Mouse (Mus musculus): Measurements from ENCODE around the gene 3830417A13Rik. TPM values are rescaled to one million over a fixed set of nuclear protein-coding genes. Genes with fewer than 3 reads are reported as not detected.

Gene 3830417A13Rik
- total RNA-seq (2021): not detected
- long read RNA-seq, experiment 1: 0 reads
- long read RNA-seq, experiment 2: 0 reads

DNA sequence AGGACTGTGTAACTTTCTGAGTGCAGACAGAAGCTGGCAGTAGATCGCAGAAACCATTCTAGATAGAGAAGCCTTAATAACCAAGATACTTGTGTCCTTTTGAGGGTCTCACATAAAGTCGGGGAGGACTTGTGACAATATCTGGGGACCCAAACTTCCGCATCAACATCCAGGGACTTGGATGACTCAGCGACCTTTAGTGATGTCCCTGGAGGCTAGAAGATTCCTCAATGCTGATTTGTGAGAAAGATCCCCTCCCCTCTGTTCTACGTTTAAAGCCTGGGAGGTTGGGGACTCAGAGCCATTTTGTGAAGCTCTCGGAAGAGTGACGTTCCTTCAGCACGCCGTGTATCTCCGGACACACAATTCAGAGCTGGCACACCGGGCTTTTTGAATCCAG is at the start of gene 3830417A13Rik:
Gene 3830417A13Rik (plus strand): TSS at position 301 of the 400 bp plus-strand sequence.
- Histone ChIP-seq H3K4me3 (no peak within 1 kb of the TSS), H3K27ac (no peak within 1 kb of the TSS)
- no peak for TF ChIP-seq CTCF (conservative IDR thresholded peaks at IDR 0.05)
- DNase-seq (ENCODE audit: low spot score in 2 of 2): no peak

DNA sequence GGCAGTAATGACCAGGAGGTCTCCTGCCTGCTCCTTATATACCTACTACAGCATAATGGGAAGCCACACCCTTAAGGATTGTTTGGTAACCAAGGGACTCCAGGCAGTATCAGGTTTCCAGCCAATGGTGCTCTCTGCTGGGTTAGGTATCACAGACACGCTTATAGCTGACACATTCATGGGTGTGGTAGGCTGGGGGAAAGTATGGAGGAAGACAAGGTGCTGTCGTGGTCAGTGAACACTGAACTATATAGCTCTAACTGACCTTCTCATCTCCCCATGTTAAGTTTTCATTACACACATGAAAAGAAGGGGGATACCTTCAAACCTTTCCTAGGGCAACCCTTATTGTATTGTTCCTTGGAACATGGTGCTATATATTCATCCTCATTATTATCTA is 21.2 kb upstream of the 3830417A13Rik start, which contains the start of gene Gm6760:
Gene Gm6760 (minus strand): TSS at position 101 of the 400 bp plus-strand sequence.
- TF ChIP-seq CTCF (conservative IDR thresholded peaks at IDR 0.05): no peak
- no peak for DNase-seq (ENCODE audit: low spot score in 2 of 2)
- H3K4me3 ChIP-seq: no peak within 1 kb of the TSS

GRCm38 (mm10) chrX:64181246-64181645 is 7.9 kb downstream of the 3830417A13Rik start:
- Histone ChIP-seq H3K27ac (no peak overlapping the region), H3K4me3 (no peak overlapping the region)
- DNase-seq (ENCODE audit: low spot score in 2 of 2): no peak
- TF ChIP-seq CTCF (conservative IDR thresholded peaks at IDR 0.05): no peak

More for the DNA sequence above, 21.2 kb upstream of the 3830417A13Rik start, which contains the start of gene Gm6760:
- H3K27ac ChIP-seq: no peak within 1 kb of the TSS

Other genes starting within 250 kb of the 3830417A13Rik start
- gene Gm6760, start 21.4 kb upstream of the 3830417A13Rik start, total RNA-seq (2021): not detected
- gene Slitrk4, start 103.4 kb downstream of the 3830417A13Rik start, total RNA-seq (2021): 10 to 100 TPM; 43.7 to 44.6 TPM